Mouse (Mus musculus) forebrain, embryonic 16.5 days (tissue): ENCODE data around the gene Spc24. TPM values are rescaled to one million over a fixed set of nuclear protein-coding genes. Genes with fewer than 3 reads are reported as not detected.
A peak's percentile ranks its signal among the peaks of the same experiment; 100 is the strongest.
"Not testable (repeated sequence)": the region's sequence is repeated elsewhere in the genome, so short reads cannot be mapped to it uniquely, and the experiment has no call there.

Source experiments
- ATAC-seq: fragments of 200-750 bp; cut with Nextera tagmentation; 2 replicates; pipeline ENCODE4 v1.8.0; 2017; ENCODE audit warnings: mild to moderate bottlenecking, moderate library complexity
- H3K27ac ChIP-seq: fragments of 300-500 bp; sonication (generic); 2 replicates; pipeline ENCODE4 v1.5.1; 2014; ENCODE audit warnings: low read length, control low read depth
- H3K27me3 ChIP-seq: fragments of 300-500 bp; sonication (generic); replicated peaks from 2 replicates; pipeline ENCODE4 v1.6.1; 2014; ENCODE audit warnings: low read length; ENCODE audit not compliant: control insufficient read depth, insufficient read depth
- H3K36me3 ChIP-seq: fragments of 300-500 bp; sonication (generic); 2 replicates; pipeline ENCODE4 v1.6.1; 2014; ENCODE audit not compliant: control insufficient read depth, insufficient read depth
- H3K4me1 ChIP-seq: fragments of 300-500 bp; sonication (generic); replicated peaks from 2 replicates; pipeline ENCODE4 v1.6.1; 2014; ENCODE audit warnings: low read length; ENCODE audit not compliant: control insufficient read depth, insufficient read depth
- H3K4me2 ChIP-seq: fragments of 300-500 bp; sonication (generic); 2 replicates; pipeline ENCODE4 v1.6.1; 2014; ENCODE audit warnings: mild to moderate bottlenecking, low read length, control low read depth
- H3K4me3 ChIP-seq: fragments of 300-500 bp; sonication (generic); replicated peaks from 2 replicates; pipeline ENCODE4 v1.5.1; 2014; ENCODE audit warnings: mild to moderate bottlenecking, low read length, control low read depth
- H3K9ac ChIP-seq: fragments of 300-500 bp; sonication (generic); replicated peaks from 2 replicates; pipeline ENCODE4 v1.6.1; 2014; ENCODE audit warnings: low read depth, low read length, control low read depth
- H3K9me3 ChIP-seq: fragments of 300-500 bp; sonication (generic); 2 replicates; pipeline ENCODE4 v1.6.1; 2016; ENCODE audit warnings: low read length; ENCODE audit not compliant: control insufficient read depth
- WGBS: fragments of 180-500 bp; shearing (Covaris S2); extraction: QIAGEN DNeasy Blood & Tissue Kit; methylation state at CpG from one replicate; pipeline ENCODE4 v1.1.7; 2014; 5-methylcytosine and 5-hydroxymethylcytosine counted together
- polyA plus RNA-seq: library from polyadenylated mRNA; unstranded; fragments of >200 nt; fragmentation: Nextera tagmentation; extraction: Ambion mirVana; gene quantifications from 2 replicates; pipeline ENCODE4 v1.2.1, GENCODE M21; 2015

Spc24 gene
- polyA plus RNA-seq, 1 experiment from 2014 or later: 35.1 TPM

GRCm38 (mm10) chr9:21797921-21798344 lies 37.8 kb upstream of the Spc24 start:
- peak; percentile 24; the same call in 1 of the 2 replicates for ATAC-seq
- H3K27ac ChIP-seq: peak overlapping the region; percentile 3; the same call in 1 of the 2 replicates

GRCm38 (mm10) chr9:21796919-21797318 lies 36.8 kb upstream of the Spc24 start:
- H3K9ac ChIP-seq: no peak overlapping the region
- no peaks in the 10 kb centered on the region for H3K36me3 ChIP-seq
- H3K27me3 ChIP-seq: no peaks in the 10 kb centered on the region
- H3K4me1 ChIP-seq: peaks cover 21% of the 10 kb centered on the region
- H3K9me3 ChIP-seq: no peaks in the 10 kb centered on the region
- no peak for ATAC-seq
- H3K4me2 ChIP-seq: no peak overlapping the region
- no peak overlapping the region for H3K4me3 ChIP-seq
- WGBS: 78% methylated on average over 3 of the region's 3 CpGs
- H3K27ac ChIP-seq: no peak overlapping the region

More at GRCm38 (mm10) chr9:21797921-21798344, 37.8 kb upstream of the Spc24 start:
- Histone ChIP-seq H3K9me3 (no peaks in the 10 kb centered on the region), H3K4me3 (peak overlapping the region; percentile 60), H3K4me2 (peak overlapping the region; percentile 90), H3K4me1 (peaks cover 16% of the 10 kb centered on the region), H3K27me3 (no peaks in the 10 kb centered on the region), H3K36me3 (no peaks in the 10 kb centered on the region), H3K9ac (peak overlapping the region; percentile 64)
- WGBS: 0% methylated on average over 25 of the region's 26 CpGs

- peaks cover 21% of the 10 kb centered on the region for H3K4me1 ChIP-seq
- H3K36me3 ChIP-seq: no peaks in the 10 kb centered on the region
- no peak overlapping the region for H3K27ac ChIP-seq
- 68% methylated on average over 3 of the region's 3 CpGs for WGBS
- no peaks in the 10 kb centered on the region for H3K9me3 ChIP-seq
- H3K27me3 ChIP-seq: no peaks in the 10 kb centered on the region
- ATAC-seq: no peak
- H3K4me2 ChIP-seq: no peak overlapping the region
- H3K9ac ChIP-seq: no peak overlapping the region
- no peak overlapping the region for H3K4me3 ChIP-seq
Observed at GRCm38 (mm10) chr9:21796259-21796658, 36.2 kb upstream of the Spc24 start.

GRCm38 (mm10) chr9:21795579-21795978 lies 35.5 kb upstream of the Spc24 start:
- WGBS: 80% methylated on average over 5 of the region's 5 CpGs

GRCm38 (mm10) chr9:21794925-21795324 lies 34.8 kb upstream of the Spc24 start:
- no peaks in the 10 kb centered on the region for H3K9me3 ChIP-seq
- no peak overlapping the region for H3K27ac ChIP-seq
- H3K36me3 ChIP-seq: no peaks in the 10 kb centered on the region
- H3K27me3 ChIP-seq: no peaks in the 10 kb centered on the region
- H3K4me1 ChIP-seq: peaks cover 21% of the 10 kb centered on the region
- no peak for ATAC-seq
- H3K4me3 ChIP-seq: no peak overlapping the region
- no peak overlapping the region for H3K4me2 ChIP-seq
- WGBS: 93% methylated on average over 25 of the region's 25 CpGs
- H3K9ac ChIP-seq: no peak overlapping the region

More at GRCm38 (mm10) chr9:21795579-21795978, 35.5 kb upstream of the Spc24 start:
- H3K4me1 ChIP-seq: peaks cover 21% of the 10 kb centered on the region
- H3K27me3 ChIP-seq: no peaks in the 10 kb centered on the region
- no peaks in the 10 kb centered on the region for H3K36me3 ChIP-seq
- H3K4me2 ChIP-seq: no peak overlapping the region
- H3K9me3 ChIP-seq: no peaks in the 10 kb centered on the region
- H3K27ac ChIP-seq: no peak overlapping the region
- H3K4me3 ChIP-seq: no peak overlapping the region
- H3K9ac ChIP-seq: no peak overlapping the region
- ATAC-seq: no peak

- Histone ChIP-seq H3K27me3 (no peaks in the 10 kb centered on the region), H3K36me3 (no peaks in the 10 kb centered on the region), H3K4me3 (no peak overlapping the region), H3K9me3 (no peaks in the 10 kb centered on the region), H3K4me1 (peaks cover 21% of the 10 kb centered on the region), H3K9ac (no peak overlapping the region), H3K27ac (no peak overlapping the region), H3K4me2 (no peak overlapping the region)
- no peak for ATAC-seq
- 96% methylated on average over 18 of the region's 18 CpGs for WGBS
Observed at GRCm38 (mm10) chr9:21794344-21794834, 34.3 kb upstream of the Spc24 start.

GRCm38 (mm10) chr9:21793507-21793906 lies 33.4 kb upstream of the Spc24 start:
- not testable (repeated sequence) for H3K36me3 ChIP-seq, H3K4me3 ChIP-seq, H3K9me3 ChIP-seq, ATAC-seq, H3K27ac ChIP-seq, H3K9ac ChIP-seq, H3K27me3 ChIP-seq, H3K4me2 ChIP-seq
- WGBS: 97% methylated on average over 6 of the region's 6 CpGs
- peaks cover 17% of the 10 kb centered on the region for H3K4me1 ChIP-seq

- Histone ChIP-seq H3K36me3 (no peaks in the 10 kb centered on the region), H3K27ac (no peak overlapping the region), H3K4me2 (no peak overlapping the region), H3K27me3 (no peaks in the 10 kb centered on the region), H3K9ac (no peak overlapping the region), H3K9me3 (no peaks in the 10 kb centered on the region), H3K4me1 (peaks cover 8% of the 10 kb centered on the region), H3K4me3 (no peak overlapping the region)
- WGBS: 25% methylated on average over 8 of the region's 8 CpGs
- peak; percentile 88 for ATAC-seq
Observed at GRCm38 (mm10) chr9:21792644-21793043, 32.5 kb upstream of the Spc24 start.

- 84% methylated on average over 8 of the region's 8 CpGs for WGBS
- no peaks in the 10 kb centered on the region for H3K36me3 ChIP-seq
Observed at GRCm38 (mm10) chr9:21791861-21792260, 31.8 kb upstream of the Spc24 start.

GRCm38 (mm10) chr9:21788234-21788633 lies 28.1 kb upstream of the Spc24 start:
- Histone ChIP-seq H3K9me3 (no peaks in the 10 kb centered on the region), H3K36me3 (no peaks in the 10 kb centered on the region), H3K4me2 (no peak overlapping the region), H3K27ac (no peak overlapping the region), H3K4me1 (peaks cover 7% of the 10 kb centered on the region), H3K9ac (no peak overlapping the region), H3K27me3 (no peaks in the 10 kb centered on the region), H3K4me3 (no peak overlapping the region)
- 78% methylated on average over 9 of the region's 9 CpGs for WGBS
- ATAC-seq: no peak

More at GRCm38 (mm10) chr9:21791861-21792260, 31.8 kb upstream of the Spc24 start:
- peaks cover 7% of the 10 kb centered on the region for H3K4me1 ChIP-seq
- H3K4me2 ChIP-seq: no peak overlapping the region
- H3K27me3 ChIP-seq: no peaks in the 10 kb centered on the region
- no peak overlapping the region for H3K27ac ChIP-seq
- no peak overlapping the region for H3K4me3 ChIP-seq
- no peak for ATAC-seq
- H3K9ac ChIP-seq: no peak overlapping the region
- H3K9me3 ChIP-seq: no peaks in the 10 kb centered on the region
